Mouse (Mus musculus): ENCODE data around the gene Tma7. TPM values are rescaled to one million over a fixed set of nuclear protein-coding genes. Genes with fewer than 3 reads are reported as not detected.

Gene Tma7
- polyA plus RNA-seq, 1 experiment: 203 TPM

DNA sequence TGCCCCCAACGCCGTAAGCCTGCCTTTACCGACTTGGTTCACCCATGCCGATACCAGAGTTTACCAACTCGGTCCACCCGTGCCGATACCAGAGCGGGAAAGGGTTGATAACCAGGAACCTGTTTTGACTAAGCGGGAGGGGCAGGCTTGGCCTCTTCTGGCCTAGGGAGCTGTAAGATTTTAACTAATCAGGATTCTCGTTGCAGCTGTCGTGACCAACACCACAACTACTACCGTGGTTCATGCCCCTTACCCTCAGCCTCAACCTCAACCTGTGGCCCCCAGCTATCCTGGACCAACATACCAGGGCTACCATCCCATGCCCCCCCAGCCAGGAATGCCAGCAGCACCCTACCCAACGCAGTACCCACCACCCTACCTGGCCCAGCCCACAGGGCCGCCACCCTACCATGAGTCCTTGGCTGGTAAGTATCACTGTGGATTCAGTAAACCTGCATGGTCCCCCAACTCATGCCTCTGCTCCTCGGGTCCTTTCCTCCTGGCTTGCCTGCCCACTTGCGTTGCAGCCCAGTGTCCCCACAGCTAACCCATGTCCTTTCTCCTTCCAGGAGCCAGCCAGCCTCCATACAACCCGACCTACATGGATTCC is 26.2 kb downstream of the Tma7 start:
- Histone ChIP-seq H3K9ac (ENCODE audit: low read depth, poor library complexity, severe bottlenecking) (no peak overlapping the region), H3K4me3 (ENCODE audit: low read depth, low read length) (no peak overlapping the region), H3K4me1 (ENCODE audit: control insufficient read depth, insufficient read depth, low read length) (peaks cover 3% of the 10 kb centered on the region), H3K36me3 (ENCODE audit: control insufficient read depth, insufficient read depth, low read length, poor library complexity, severe bottlenecking) (peaks cover 6% of the 10 kb centered on the region; the same call in 1 of the 2 replicates), H3K27me3 (ENCODE audit: control insufficient read depth, insufficient read depth, low read length, poor library complexity, severe bottlenecking) (no peaks in the 10 kb centered on the region), H3K9me3 (replicated peaks; ENCODE audit: control insufficient read depth, insufficient read depth, low read length, poor library complexity, severe bottlenecking) (no peaks in the 10 kb centered on the region), H3K27ac (ENCODE audit: insufficient read depth, low read length) (no peak overlapping the region)
- TF ChIP-seq POLR2A (IDR thresholded peaks at IDR 0.05; ENCODE audit: insufficient read depth, low read length) (no peak), CTCF (IDR thresholded peaks at IDR 0.05; ENCODE audit: low read depth, low read length) (no peak), EP300 (IDR thresholded peaks at IDR 0.05; ENCODE audit: insufficient read depth, low read depth, low read length) (no peak)

GRCm38 (mm10) chr9:109055271-109056030 is 26.9 kb downstream of the Tma7 start:
- TF ChIP-seq EP300 (IDR thresholded peaks at IDR 0.05; ENCODE audit: insufficient read depth, low read depth, low read length) (no peak), CTCF (IDR thresholded peaks at IDR 0.05; ENCODE audit: low read depth, low read length) (no peak), POLR2A (IDR thresholded peaks at IDR 0.05; ENCODE audit: insufficient read depth, low read length) (no peak)
- peaks cover 3% of the 10 kb centered on the region for H3K4me1 ChIP-seq (ENCODE audit: control insufficient read depth, insufficient read depth, low read length)
- H3K4me3 ChIP-seq (ENCODE audit: low read depth, low read length): no peak overlapping the region
- H3K27me3 ChIP-seq (ENCODE audit: control insufficient read depth, insufficient read depth, low read length, poor library complexity, severe bottlenecking): no peaks in the 10 kb centered on the region
- no peaks in the 10 kb centered on the region for H3K9me3 ChIP-seq (replicated peaks; ENCODE audit: control insufficient read depth, insufficient read depth, low read length, poor library complexity, severe bottlenecking)
- H3K9ac ChIP-seq (ENCODE audit: low read depth, poor library complexity, severe bottlenecking): no peak overlapping the region
- H3K36me3 ChIP-seq (ENCODE audit: control insufficient read depth, insufficient read depth, low read length, poor library complexity, severe bottlenecking): peaks cover 6% of the 10 kb centered on the region; the same call in 1 of the 2 replicates
- H3K27ac ChIP-seq (ENCODE audit: insufficient read depth, low read length): no peak overlapping the region

GRCm38 (mm10) chr9:109054712-109055111 is 27.7 kb downstream of the Tma7 start:
- no peaks in the 10 kb centered on the region for H3K9me3 ChIP-seq (replicated peaks; ENCODE audit: control insufficient read depth, insufficient read depth, low read length, poor library complexity, severe bottlenecking)
- TF ChIP-seq CTCF (IDR thresholded peaks at IDR 0.05; ENCODE audit: low read depth, low read length): no peak
- TF ChIP-seq EP300 (IDR thresholded peaks at IDR 0.05; ENCODE audit: insufficient read depth, low read depth, low read length): no peak
- TF ChIP-seq POLR2A (IDR thresholded peaks at IDR 0.05; ENCODE audit: insufficient read depth, low read length): no peak
- no peak overlapping the region for H3K9ac ChIP-seq (ENCODE audit: low read depth, poor library complexity, severe bottlenecking)
- peaks cover 3% of the 10 kb centered on the region for H3K4me1 ChIP-seq (ENCODE audit: control insufficient read depth, insufficient read depth, low read length)
- peaks cover 6% of the 10 kb centered on the region; the same call in 1 of the 2 replicates for H3K36me3 ChIP-seq (ENCODE audit: control insufficient read depth, insufficient read depth, low read length, poor library complexity, severe bottlenecking)
- no peaks in the 10 kb centered on the region for H3K27me3 ChIP-seq (ENCODE audit: control insufficient read depth, insufficient read depth, low read length, poor library complexity, severe bottlenecking)
- no peak overlapping the region for H3K27ac ChIP-seq (ENCODE audit: insufficient read depth, low read length)
- no peak overlapping the region for H3K4me3 ChIP-seq (ENCODE audit: low read depth, low read length)

GRCm38 (mm10) chr9:109053851-109054250 is 28.5 kb downstream of the Tma7 start:
- Histone ChIP-seq H3K27me3 (ENCODE audit: control insufficient read depth, insufficient read depth, low read length, poor library complexity, severe bottlenecking) (no peaks in the 10 kb centered on the region), H3K4me1 (ENCODE audit: control insufficient read depth, insufficient read depth, low read length) (peaks cover 3% of the 10 kb centered on the region), H3K36me3 (ENCODE audit: control insufficient read depth, insufficient read depth, low read length, poor library complexity, severe bottlenecking) (peaks cover 6% of the 10 kb centered on the region; the same call in 1 of the 2 replicates), H3K9ac (ENCODE audit: low read depth, poor library complexity, severe bottlenecking) (no peak overlapping the region), H3K4me3 (ENCODE audit: low read depth, low read length) (no peak overlapping the region), H3K9me3 (replicated peaks; ENCODE audit: control insufficient read depth, insufficient read depth, low read length, poor library complexity, severe bottlenecking) (no peaks in the 10 kb centered on the region), H3K27ac (ENCODE audit: insufficient read depth, low read length) (no peak overlapping the region)
- TF ChIP-seq POLR2A (IDR thresholded peaks at IDR 0.05; ENCODE audit: insufficient read depth, low read length) (no peak), EP300 (IDR thresholded peaks at IDR 0.05; ENCODE audit: insufficient read depth, low read depth, low read length) (no peak), CTCF (IDR thresholded peaks at IDR 0.05; ENCODE audit: low read depth, low read length) (no peak)

DNA sequence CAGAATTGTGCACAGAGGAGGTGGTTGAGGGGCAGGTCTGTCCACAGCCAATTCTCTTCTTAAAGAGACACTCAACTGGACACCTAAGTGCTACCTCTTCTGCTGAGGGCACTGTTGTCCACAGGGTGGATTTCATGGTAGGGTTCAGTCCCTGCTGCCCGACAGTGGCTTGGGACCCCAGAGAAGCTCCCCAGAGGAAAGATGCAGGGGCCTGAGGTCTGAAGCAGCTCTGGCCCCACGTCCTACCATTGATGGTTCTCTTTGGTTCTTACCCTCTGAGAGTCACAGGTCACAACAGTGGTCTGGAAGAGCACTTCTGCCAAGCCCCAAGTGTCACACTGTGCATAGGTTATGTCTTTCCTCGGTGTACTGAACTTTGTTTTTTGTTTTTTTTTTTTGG is 29.0 kb downstream of the Tma7 start:
- H3K36me3 ChIP-seq (ENCODE audit: control insufficient read depth, insufficient read depth, low read length, poor library complexity, severe bottlenecking): peaks cover 6% of the 10 kb centered on the region; the same call in 1 of the 2 replicates
- H3K4me1 ChIP-seq (ENCODE audit: control insufficient read depth, insufficient read depth, low read length): peaks cover 3% of the 10 kb centered on the region
- no peak for TF ChIP-seq EP300 (IDR thresholded peaks at IDR 0.05; ENCODE audit: insufficient read depth, low read depth, low read length)
- TF ChIP-seq POLR2A (IDR thresholded peaks at IDR 0.05; ENCODE audit: insufficient read depth, low read length): no peak
- no peak for TF ChIP-seq CTCF (IDR thresholded peaks at IDR 0.05; ENCODE audit: low read depth, low read length)
- no peaks in the 10 kb centered on the region for H3K27me3 ChIP-seq (ENCODE audit: control insufficient read depth, insufficient read depth, low read length, poor library complexity, severe bottlenecking)
- no peak overlapping the region for H3K4me3 ChIP-seq (ENCODE audit: low read depth, low read length)
- no peak overlapping the region for H3K9ac ChIP-seq (ENCODE audit: low read depth, poor library complexity, severe bottlenecking)
- H3K9me3 ChIP-seq (replicated peaks; ENCODE audit: control insufficient read depth, insufficient read depth, low read length, poor library complexity, severe bottlenecking): no peaks in the 10 kb centered on the region
- H3K27ac ChIP-seq (ENCODE audit: insufficient read depth, low read length): no peak overlapping the region

Data from ES-Bruce4 (cell line).